Mouse (Mus musculus) kidney, adult 2 months (tissue): ENCODE measurements around the gene Fosb.

Source experiments
- CTCF ChIP-seq: fragments of 200-500 bp; conservative IDR thresholded peaks from 2 replicates; pipeline ENCODE4 v1.5.1; 2011; ENCODE audit warnings: low read depth, mild to moderate bottlenecking, control low read depth, low read length, moderate library complexity, mixed read lengths; ENCODE audit not compliant: insufficient read depth, insufficient read length
- POLR2A ChIP-seq: fragments of 200-500 bp; IDR thresholded peaks from one replicate; pipeline ENCODE4 v1.6.1; 2011; ENCODE audit warnings: low read depth, low read length, control low read depth

- TF ChIP-seq CTCF, result no peak
- TF ChIP-seq POLR2A, result no peak
Measured at GRCm38 (mm10) chr7:19265928-19266822, 43.7 kb downstream of the Fosb start.
